Mouse (Mus musculus): ENCODE results near the gene Dolpp1. TPM values are rescaled to one million over a fixed set of nuclear protein-coding genes. Genes with fewer than 3 reads are reported as not detected.

Gene Dolpp1
- polyA plus RNA-seq, 1 experiment, result not detected

GRCm38 (mm10) chr2:30357552-30358510 lies 34.2 kb upstream of the Dolpp1 start:
- peak overlapping the region; percentile 90 for H3K27ac ChIP-seq (ENCODE audit: insufficient read depth, low read depth, low read length)
- 38% methylated on average over 8 of the region's 8 CpGs for WGBS

GRCm38 (mm10) chr2:30358533-30359531 lies 33.2 kb upstream of the Dolpp1 start, which contains the start of gene Sh3glb2:
Gene Sh3glb2, minus strand, starts transcription at chr2:30359337.
- Histone ChIP-seq H3K4me3 (ENCODE audit: insufficient read depth, low read depth, low read length) (peak within 1 kb of the TSS; percentile 65), H3K4me1 (ENCODE audit: control insufficient read depth, insufficient read depth, low read length) (peaks cover 42% of the 10 kb centered on the region), H3K27ac (ENCODE audit: insufficient read depth, low read depth, low read length) (peak within 1 kb of the TSS; percentile 90)
- WGBS, result under 1% methylated on average over 73 of the region's 73 CpGs
- TF ChIP-seq POLR2A (IDR thresholded peaks at IDR 0.05; ENCODE audit: insufficient read depth, low read depth, low read length), result peak; percentile 56; the same call in 1 of the 2 replicates
- TF ChIP-seq CTCF (IDR thresholded peaks at IDR 0.05; ENCODE audit: insufficient read depth, low read depth, low read length), result peak; percentile 21; the same call in 1 of the 2 replicates

More at GRCm38 (mm10) chr2:30357552-30358510, 34.2 kb upstream of the Dolpp1 start:
- Histone ChIP-seq H3K4me1 (ENCODE audit: control insufficient read depth, insufficient read depth, low read length) (peaks cover 42% of the 10 kb centered on the region), H3K4me3 (ENCODE audit: insufficient read depth, low read depth, low read length) (peak overlapping the region; percentile 65)
- TF ChIP-seq CTCF (IDR thresholded peaks at IDR 0.05; ENCODE audit: insufficient read depth, low read depth, low read length) (no peak), POLR2A (IDR thresholded peaks at IDR 0.05; ENCODE audit: insufficient read depth, low read depth, low read length) (no peak)

- H3K27ac ChIP-seq (ENCODE audit: insufficient read depth, low read depth, low read length), result no peak overlapping the region
- TF ChIP-seq POLR2A (IDR thresholded peaks at IDR 0.05; ENCODE audit: insufficient read depth, low read depth, low read length), result no peak
- TF ChIP-seq CTCF (IDR thresholded peaks at IDR 0.05; ENCODE audit: insufficient read depth, low read depth, low read length), result no peak
- H3K4me3 ChIP-seq (ENCODE audit: insufficient read depth, low read depth, low read length), result no peak overlapping the region
- WGBS, result 86% methylated on average over 10 of the region's 10 CpGs
- peaks cover 39% of the 10 kb centered on the region for H3K4me1 ChIP-seq (ENCODE audit: control insufficient read depth, insufficient read depth, low read length)
These were observed 31.4 kb upstream of the Dolpp1 start for GRCm38 (mm10) chr2:30360626-30361025.

- no peak overlapping the region for H3K4me3 ChIP-seq (ENCODE audit: insufficient read depth, low read depth, low read length)
- TF ChIP-seq CTCF (IDR thresholded peaks at IDR 0.05; ENCODE audit: insufficient read depth, low read depth, low read length), result no peak
- TF ChIP-seq POLR2A (IDR thresholded peaks at IDR 0.05; ENCODE audit: insufficient read depth, low read depth, low read length), result no peak
- WGBS, result 78% methylated on average over 5 of the region's 5 CpGs
- no peak overlapping the region for H3K27ac ChIP-seq (ENCODE audit: insufficient read depth, low read depth, low read length)
- H3K4me1 ChIP-seq (ENCODE audit: control insufficient read depth, insufficient read depth, low read length), result peaks cover 27% of the 10 kb centered on the region
These were observed 29.2 kb upstream of the Dolpp1 start for GRCm38 (mm10) chr2:30362865-30363264.

GRCm38 (mm10) chr2:30363773-30364650 lies 28.0 kb upstream of the Dolpp1 start, which contains the start of gene Miga2:
Gene Miga2, plus strand, starts transcription at chr2:30364233.
- H3K4me3 ChIP-seq (ENCODE audit: insufficient read depth, low read depth, low read length), result peak within 1 kb of the TSS; percentile 64
- TF ChIP-seq POLR2A (IDR thresholded peaks at IDR 0.05; ENCODE audit: insufficient read depth, low read depth, low read length) (peak; percentile 72), CTCF (IDR thresholded peaks at IDR 0.05; ENCODE audit: insufficient read depth, low read depth, low read length) (no peak)
- WGBS, result under 1% methylated on average over 54 of the region's 54 CpGs
- peak within 1 kb of the TSS; percentile 28; the same call in 1 of the 2 replicates for H3K27ac ChIP-seq (ENCODE audit: insufficient read depth, low read depth, low read length)
- H3K4me1 ChIP-seq (ENCODE audit: control insufficient read depth, insufficient read depth, low read length), result peaks cover 20% of the 10 kb centered on the region

- Histone ChIP-seq H3K27ac (ENCODE audit: insufficient read depth, low read depth, low read length) (no peak overlapping the region), H3K4me3 (ENCODE audit: insufficient read depth, low read depth, low read length) (peak overlapping the region; percentile 64)
- 72% methylated on average over 2 of the region's 2 CpGs for WGBS
These were observed 26.6 kb upstream of the Dolpp1 start for GRCm38 (mm10) chr2:30365281-30366069.

GRCm38 (mm10) chr2:30366203-30366602 lies 25.9 kb upstream of the Dolpp1 start:
- no peak overlapping the region for H3K4me3 ChIP-seq (ENCODE audit: insufficient read depth, low read depth, low read length)
- H3K27ac ChIP-seq (ENCODE audit: insufficient read depth, low read depth, low read length), result no peak overlapping the region
- 24% methylated on average over 5 of the region's 5 CpGs for WGBS
- TF ChIP-seq CTCF (IDR thresholded peaks at IDR 0.05; ENCODE audit: insufficient read depth, low read depth, low read length) (no peak), POLR2A (IDR thresholded peaks at IDR 0.05; ENCODE audit: insufficient read depth, low read depth, low read length) (no peak)
- H3K4me1 ChIP-seq (ENCODE audit: control insufficient read depth, insufficient read depth, low read length), result peaks cover 18% of the 10 kb centered on the region

More at GRCm38 (mm10) chr2:30365281-30366069, 26.6 kb upstream of the Dolpp1 start:
- peaks cover 18% of the 10 kb centered on the region for H3K4me1 ChIP-seq (ENCODE audit: control insufficient read depth, insufficient read depth, low read length)
- TF ChIP-seq CTCF (IDR thresholded peaks at IDR 0.05; ENCODE audit: insufficient read depth, low read depth, low read length) (no peak), POLR2A (IDR thresholded peaks at IDR 0.05; ENCODE audit: insufficient read depth, low read depth, low read length) (no peak)

Measured in olfactory bulb, adult 2 months (tissue).